Mouse (Mus musculus): ENCODE measurements around the gene H2afb1.
"Not testable (repeated sequence)": the region's sequence is repeated elsewhere in the genome, so short reads cannot be mapped to it uniquely, and the experiment has no call there.

The H2afb1 gene

DNA sequence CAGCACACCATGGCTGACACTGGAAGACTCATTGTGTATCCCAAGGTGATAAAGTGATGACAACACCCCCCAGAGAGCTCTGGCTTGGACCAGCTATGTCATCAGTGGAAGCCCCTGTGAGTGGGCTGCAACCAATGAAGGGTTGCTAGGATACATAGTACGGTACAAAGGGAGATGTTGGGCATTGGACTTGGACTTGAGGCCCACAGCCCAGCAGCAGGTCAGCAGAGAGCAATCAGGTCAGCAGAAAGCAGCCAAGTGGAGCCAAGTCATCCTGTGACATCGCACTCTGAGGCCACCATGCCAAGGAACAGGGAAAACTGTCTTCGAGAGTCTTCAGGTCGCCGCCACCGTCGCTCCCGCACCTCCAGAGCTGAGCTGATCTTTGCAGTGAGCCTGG, at the start of gene H2afb1:
Gene H2afb1, plus strand, starts transcription at position 301 of the 400 bp plus-strand sequence.
- not testable (repeated sequence) for DNase-seq

- DNase-seq, result no peak
Observed at GRCm38 (mm10) chrX:117036085-117036484, 21.5 kb downstream of the H2afb1 start.

Measured in kidney, postnatal 14 days (tissue).